Mouse (Mus musculus): Measurements from ENCODE around the gene Galnt10.

DNA sequence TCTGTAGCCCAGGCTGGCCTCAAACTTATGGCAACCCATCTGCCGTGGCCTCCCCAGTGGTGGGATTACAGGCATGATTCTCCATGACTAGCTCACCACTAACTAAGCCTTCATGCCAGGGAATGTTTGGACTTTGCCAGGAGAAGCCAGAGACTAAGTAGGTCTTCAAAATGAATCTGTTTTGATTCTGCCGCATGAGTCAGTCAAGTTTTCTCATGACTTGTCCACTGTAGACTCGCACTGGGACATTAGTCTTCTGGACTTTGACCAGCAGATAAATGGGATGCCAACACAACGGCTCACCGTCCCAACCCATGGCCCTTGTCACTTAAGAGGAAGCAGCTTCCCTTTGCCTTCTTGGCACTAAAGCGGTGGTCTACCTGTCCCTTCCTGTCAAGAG is 49.2 kb downstream of the Galnt10 start:
- TF ChIP-seq CTCF (IDR thresholded peaks at IDR 0.05) (no peak), EP300 (IDR thresholded peaks at IDR 0.05) (no peak)

All from lung, postnatal 0 days (tissue).